Mouse (Mus musculus) erythroblast, embryonic 14.5 days (primary cell): ENCODE measurements around the gene Slc22a8. TPM values are rescaled to one million over a fixed set of nuclear protein-coding genes. Genes with fewer than 3 reads are reported as not detected.

Experiments
- H3K27me3 ChIP-seq: 2 replicates; pipeline ENCODE4 v1.6.1; 2012; ENCODE audit warnings: inconsistent platforms; ENCODE audit not compliant: control insufficient read depth
- H3K36me3 ChIP-seq: 2 replicates; pipeline ENCODE4 v1.6.1; 2012; ENCODE audit warnings: mild to moderate bottlenecking, inconsistent platforms; ENCODE audit not compliant: control insufficient read depth
- H3K4me1 ChIP-seq: 2 replicates; pipeline ENCODE4 v1.6.1; 2012; ENCODE audit warnings: inconsistent platforms; ENCODE audit not compliant: control insufficient read depth
- H3K4me3 ChIP-seq: replicated peaks from 2 replicates; pipeline ENCODE3; 2012; ENCODE audit warnings: moderate library complexity, mild to moderate bottlenecking, inconsistent platforms
- H3K9me3 ChIP-seq: 2 replicates; pipeline ENCODE4 v1.6.1; 2012; ENCODE audit warnings: low read length, inconsistent platforms, mixed read lengths; ENCODE audit not compliant: control insufficient read depth
- GATA1 ChIP-seq: IDR thresholded peaks from 2 replicates; pipeline ENCODE4 v1.6.1; 2012; ENCODE audit warnings: low read length, inconsistent platforms, mixed read lengths
- TAL1 ChIP-seq: IDR thresholded peaks from 3 replicates; pipeline ENCODE4 v1.6.1; 2012; ENCODE audit warnings: low read length, inconsistent platforms, mixed read lengths
- polyA plus RNA-seq: library from polyadenylated mRNA; stranded (reverse); fragments of >175 nt; gene quantifications from 2 replicates; pipeline ENCODE4 v1.2.3, GENCODE M21; 2012

The Slc22a8 gene
- polyA plus RNA-seq, 1 experiment, result not detected

- Histone ChIP-seq H3K36me3 (no peaks in the 10 kb centered on the region), H3K4me1 (no peaks in the 10 kb centered on the region), H3K9me3 (no peaks in the 10 kb centered on the region), H3K4me3 (no peak overlapping the region), H3K27me3 (no peaks in the 10 kb centered on the region)
- TF ChIP-seq GATA1 (no peak), TAL1 (no peak)
These were observed 51.0 kb downstream of the Slc22a8 start for GRCm38 (mm10) chr19:8642086-8642485.

- TF ChIP-seq GATA1 (no peak), TAL1 (no peak)
- Histone ChIP-seq H3K27me3 (no peaks in the 10 kb centered on the region), H3K36me3 (no peaks in the 10 kb centered on the region)
These were observed 55.3 kb downstream of the Slc22a8 start for GRCm38 (mm10) chr19:8646393-8646792.

DNA sequence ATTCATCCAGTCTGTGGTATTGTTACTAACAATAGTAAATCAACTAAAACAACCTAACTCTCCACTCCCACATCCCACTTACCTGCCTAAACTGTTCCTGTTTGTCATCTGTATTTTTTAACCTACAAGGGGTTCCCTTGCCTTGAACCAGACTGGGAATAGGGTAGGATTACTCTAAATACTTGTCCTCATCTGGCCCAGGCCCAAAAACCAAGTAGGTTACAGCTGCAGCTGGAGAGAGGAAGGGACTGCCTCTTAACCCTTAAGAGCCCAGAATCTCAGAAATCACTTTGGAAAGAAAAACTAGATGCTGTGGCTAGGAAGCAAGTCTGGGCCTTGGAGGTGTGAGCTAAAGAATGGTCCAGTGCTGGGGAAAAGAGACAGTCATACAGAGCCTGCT is 64.8 kb downstream of the Slc22a8 start:
- H3K27me3 ChIP-seq, result peaks cover 6% of the 10 kb centered on the region
- no peaks in the 10 kb centered on the region for H3K36me3 ChIP-seq
- no peak overlapping the region for H3K4me3 ChIP-seq
- H3K4me1 ChIP-seq, result no peaks in the 10 kb centered on the region
- no peaks in the 10 kb centered on the region for H3K9me3 ChIP-seq
- TF ChIP-seq TAL1, result no peak

More at GRCm38 (mm10) chr19:8646393-8646792, 55.3 kb downstream of the Slc22a8 start:
- H3K4me1 ChIP-seq, result no peaks in the 10 kb centered on the region
- H3K9me3 ChIP-seq, result no peaks in the 10 kb centered on the region
- no peak overlapping the region for H3K4me3 ChIP-seq

DNA sequence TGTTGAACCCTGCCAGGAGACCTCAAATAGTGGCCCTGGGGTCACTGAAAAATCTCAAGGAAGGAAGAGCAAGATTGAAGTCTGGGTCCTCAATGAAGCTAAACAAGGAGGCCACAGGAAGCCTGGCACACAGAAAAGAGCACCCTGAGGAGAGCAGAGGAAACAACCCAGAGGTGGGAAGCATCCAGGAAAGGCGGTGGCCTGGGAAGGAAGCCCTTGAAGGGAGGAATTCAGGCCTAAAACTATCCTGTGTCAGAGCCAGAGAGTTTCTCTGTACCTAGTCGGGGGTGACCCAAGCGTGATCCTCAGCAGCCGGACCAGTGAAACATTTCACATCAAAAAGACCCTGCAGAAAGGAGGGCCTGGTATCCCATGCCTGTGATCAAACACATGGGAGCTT is 65.3 kb downstream of the Slc22a8 start:
- Histone ChIP-seq H3K27me3 (peaks cover 11% of the 10 kb centered on the region), H3K9me3 (no peaks in the 10 kb centered on the region), H3K4me1 (no peaks in the 10 kb centered on the region), H3K36me3 (no peaks in the 10 kb centered on the region), H3K4me3 (no peak overlapping the region)
- no peak for TF ChIP-seq GATA1
- no peak for TF ChIP-seq TAL1

Other genes with a start within 250 kb of the Slc22a8 start
- gene Slc22a30, start 186.1 kb upstream of the Slc22a8 start, polyA plus RNA-seq, result not detected in 2 replicates
- gene Slc22a6, start 26.8 kb downstream of the Slc22a8 start, polyA plus RNA-seq, result not detected in 2 replicates
- 0.01 TPM in 1 of 2 replicates, not detected in the other for gene Chrm1, start 72.5 kb downstream of the Slc22a8 start, polyA plus RNA-seq
- 33.5 and 37.4 TPM in 2 replicates for gene Slc3a2, start 132.1 kb downstream of the Slc22a8 start, polyA plus RNA-seq
- 1.7 and 2.5 TPM in 2 replicates for gene Wdr74, start 144.6 kb downstream of the Slc22a8 start, polyA plus RNA-seq
- gene 1700092M07Rik, start 149.5 kb downstream of the Slc22a8 start, polyA plus RNA-seq, result not detected in 2 replicates
- gene Stx5a, start 150.2 kb downstream of the Slc22a8 start, polyA plus RNA-seq, result 3.3 and 3.6 TPM in 2 replicates
- 2.9 and 3.0 TPM in 2 replicates for gene Nxf1, start 165.8 kb downstream of the Slc22a8 start, polyA plus RNA-seq
- 4.9 and 5.0 TPM in 2 replicates for gene Tmem223, start 179.7 kb downstream of the Slc22a8 start, polyA plus RNA-seq
- gene Tmem179b, start 183.2 kb downstream of the Slc22a8 start, polyA plus RNA-seq, result 10.3 and 14.4 TPM in 2 replicates
- gene Taf6l, start 195.2 kb downstream of the Slc22a8 start, polyA plus RNA-seq, result 4.1 and 4.7 TPM in 2 replicates
- gene Polr2g, start 207.3 kb downstream of the Slc22a8 start, polyA plus RNA-seq, result 0.36 and 0.84 TPM in 2 replicates
- gene Zbtb3, start 211.3 kb downstream of the Slc22a8 start, polyA plus RNA-seq, result 0.06 and 0.07 TPM in 2 replicates
- gene Ttc9c, start 228.1 kb downstream of the Slc22a8 start, polyA plus RNA-seq, result 0.24 TPM in 2 replicates
- gene Hnrnpul2, start 228.8 kb downstream of the Slc22a8 start, polyA plus RNA-seq, result 8.6 and 10.2 TPM in 2 replicates
- 0.10 TPM in 1 of 2 replicates, not detected in the other for gene AC129217.1, start 238.5 kb downstream of the Slc22a8 start, polyA plus RNA-seq
- 4.6 and 6.4 TPM in 2 replicates for gene Bscl2, start 246.2 kb downstream of the Slc22a8 start, polyA plus RNA-seq
- not detected in 2 replicates for gene Gng3, start 247.9 kb downstream of the Slc22a8 start, polyA plus RNA-seq